Mouse (Mus musculus) ES-E14 (cell line): ENCODE measurements around the gene Tmem104. TPM values are rescaled to one million over a fixed set of nuclear protein-coding genes. Genes with fewer than 3 reads are reported as not detected.

ENCODE experiments used
- DNase-seq: peaks from one replicate; pipeline ENCODE4 v3.0.0-alpha.2; 2013; ENCODE audit warnings: low read depth, low spot score
- H3K27ac ChIP-seq: 2 replicates; pipeline ENCODE4 v1.5.1; 2012; ENCODE audit warnings: low read depth, mild to moderate bottlenecking, low read length, moderate library complexity, mixed read lengths; ENCODE audit not compliant: poor library complexity, insufficient read depth, severe bottlenecking
- H3K36me3 ChIP-seq: 2 replicates; pipeline ENCODE4 v1.6.1; 2012; ENCODE audit warnings: mild to moderate bottlenecking, low read length, moderate library complexity, mixed read lengths; ENCODE audit not compliant: control insufficient read depth, poor library complexity, insufficient read depth, severe bottlenecking
- H3K4me1 ChIP-seq, 2 experiments: fragments of 150-350 bp in 1 of 2; sonication (generic) in 1 of 2; 2 replicates each; pipeline ENCODE4 v1.6.1; 2012; ENCODE audit warnings: low read length in 2 of 2, mild to moderate bottlenecking in 1 of 2, mixed read lengths in 1 of 2; ENCODE audit not compliant: control insufficient read depth in 2 of 2, insufficient read depth in 2 of 2, poor library complexity in 1 of 2
- H3K4me3 ChIP-seq, 2 experiments: fragments of 150-350 bp in 1 of 2; sonication (generic) in 1 of 2; 2 replicates each; pipeline ENCODE4 v1.5.1; 2012; ENCODE audit warnings: low read length in 2 of 2, low read depth in 1 of 2, mild to moderate bottlenecking in 1 of 2, mixed read lengths in 1 of 2; ENCODE audit not compliant: insufficient read depth in 1 of 2, poor library complexity in 1 of 2, severe bottlenecking in 1 of 2
- H3K9ac ChIP-seq: 2 replicates; pipeline ENCODE4 v1.6.1; 2012; ENCODE audit warnings: low read depth, mild to moderate bottlenecking, low read length, mixed read lengths; ENCODE audit not compliant: poor library complexity, insufficient read depth, severe bottlenecking
- H3K9me3 ChIP-seq: fragments of 150-350 bp; sonication (generic); 2 replicates; pipeline ENCODE4 v1.6.1; 2012; ENCODE audit warnings: low read depth, mild to moderate bottlenecking, low read length; ENCODE audit not compliant: control insufficient read depth, insufficient read depth
- CHD2 ChIP-seq: IDR thresholded peaks from 2 replicates; pipeline ENCODE4 v1.6.1; 2014; ENCODE audit warnings: mild to moderate bottlenecking, low read depth, low read length, inconsistent platforms
- HCFC1 ChIP-seq: IDR thresholded peaks from 2 replicates; pipeline ENCODE4 v1.6.1; 2012; ENCODE audit warnings: low read length, inconsistent platforms, borderline replicate concordance; ENCODE audit not compliant: insufficient read depth
- MAFK ChIP-seq: IDR thresholded peaks from 2 replicates; pipeline ENCODE4 v1.6.1; 2014; ENCODE audit warnings: mild to moderate bottlenecking, low read depth, low read length, inconsistent platforms; ENCODE audit not compliant: insufficient read depth
- ZC3H11A ChIP-seq: IDR thresholded peaks from 2 replicates; pipeline ENCODE4 v1.6.1; 2012; ENCODE audit warnings: low read depth, mild to moderate bottlenecking, inconsistent platforms, low read length, borderline replicate concordance
- ZNF384 ChIP-seq: IDR thresholded peaks from 2 replicates; pipeline ENCODE4 v1.6.1; 2012; ENCODE audit warnings: low read depth, low read length, inconsistent platforms
- in situ Hi-C, 2 experiments: fragments of 600-800 bp; cut with MboI; formaldehyde crosslinking; loops; one replicate each; pipeline ENCODE4 v1.15.1; 2025; ENCODE audit warnings: low sequenced_read_pairs in 2 of 2, inconsistent platforms in 1 of 2; ENCODE audit not compliant: unreplicated experiment in 2 of 2
- total RNA-seq: library from RNA; depleted of rRNA; stranded (reverse); fragments of 300-350 nt; gene quantifications from 2 replicates; pipeline ENCODE4 v1.2.3, GENCODE M21; 2012

Tmem104 gene
- total RNA-seq, 1 experiment = 14.7 TPM

- TF ChIP-seq ZC3H11A = no peak
- TF ChIP-seq CHD2 = no peak
- TF ChIP-seq ZNF384 = no peak
- no peak for TF ChIP-seq MAFK
- TF ChIP-seq HCFC1 = no peak
- Histone ChIP-seq H3K9me3 (no peaks in the 10 kb centered on the region), H3K4me1 (peaks cover 3 to 6% of the 10 kb centered on the region in 2 experiments; a peak in 1 of 4 replicates), H3K9ac (no peak overlapping the region), H3K27ac (no peak overlapping the region), H3K4me3 (no peak overlapping the region), H3K36me3 (no peaks in the 10 kb centered on the region)
- no peak for DNase-seq
- in situ Hi-C loops = no loop called here
Measured at GRCm38 (mm10) chr11:115155053-115155634, 32.1 kb upstream of the Tmem104 start.

GRCm38 (mm10) chr11:115157933-115158719, 29.2 kb upstream of the Tmem104 start:
- no peaks in the 10 kb centered on the region for H3K9me3 ChIP-seq
- H3K9ac ChIP-seq = no peak overlapping the region
- no peak for DNase-seq
- no peak overlapping the region for H3K27ac ChIP-seq
- H3K36me3 ChIP-seq = no peaks in the 10 kb centered on the region
- TF ChIP-seq MAFK (no peak), ZNF384 (no peak), ZC3H11A (no peak), CHD2 (no peak), HCFC1 (no peak)
- in situ Hi-C loops = no loop called here
- no peak overlapping the region for H3K4me3 ChIP-seq
- peaks cover 3 to 17% of the 10 kb centered on the region in 2 experiments; a peak in 2 of 4 replicates for H3K4me1 ChIP-seq

- Histone ChIP-seq H3K9ac (no peak overlapping the region), H3K4me1 (peaks cover 3 to 19% of the 10 kb centered on the region in 2 experiments; a peak in 2 of 4 replicates), H3K4me3 (no peak overlapping the region), H3K9me3 (no peaks in the 10 kb centered on the region), H3K36me3 (no peaks in the 10 kb centered on the region), H3K27ac (no peak overlapping the region)
- DNase-seq = peak; percentile 76
- TF ChIP-seq ZC3H11A (peak; percentile 56; the same call in 1 of the 2 replicates), ZNF384 (no peak)
- in situ Hi-C loops = no loop called here
Measured at GRCm38 (mm10) chr11:115160016-115160797, 27.1 kb upstream of the Tmem104 start.

GRCm38 (mm10) chr11:115160883-115161577, 26.3 kb upstream of the Tmem104 start:
- H3K4me1 ChIP-seq = peaks cover 6 to 23% of the 10 kb centered on the region in 2 experiments; a peak in 2 of 4 replicates

More at GRCm38 (mm10) chr11:115160883-115161577, 26.3 kb upstream of the Tmem104 start:
- TF ChIP-seq HCFC1 = no peak
- TF ChIP-seq ZC3H11A = peak; percentile 87
- H3K9me3 ChIP-seq = no peaks in the 10 kb centered on the region
- no peak overlapping the region for H3K4me3 ChIP-seq
- H3K27ac ChIP-seq = no peak overlapping the region
- no peak for DNase-seq
- no peak overlapping the region for H3K9ac ChIP-seq
- in situ Hi-C loops = no loop called here
- H3K36me3 ChIP-seq = peaks cover 2% of the 10 kb centered on the region; the same call in 1 of the 2 replicates
